Mouse (Mus musculus) megakaryocyte, embryonic 14.5 days (primary cell): Measurements from ENCODE around the gene Srsf2.
"Not testable (repeated sequence)": the region's sequence is repeated elsewhere in the genome, so short reads cannot be mapped to it uniquely, and the experiment has no call there.

Source experiments
- FLI1 ChIP-seq: IDR thresholded peaks from 2 replicates; pipeline ENCODE4 v1.6.1; 2012; ENCODE audit warnings: low read length, inconsistent platforms, mixed read lengths
- GATA1 ChIP-seq: IDR thresholded peaks from 3 replicates; pipeline ENCODE4 v1.6.1; 2012; ENCODE audit warnings: mixed read lengths, low read length, inconsistent platforms, borderline replicate concordance

- not testable (repeated sequence) for TF ChIP-seq GATA1, FLI1
Measured at GRCm38 (mm10) chr11:116848877-116849178, 4.1 kb downstream of the Srsf2 start.
